In genomic region chr8:8225175-8225830, GRCm38 (mm10) we compare ENCODE assay signal across 9 mouse cellular contexts.
DNase-seq lines count a peak whose midpoint lies in the region; ATAC-seq and TF ChIP-seq lines count a peak whose summit lies in the region.
"Had no signal": no experiment of that assay in that cellular context is flagged by ENCODE, and none has a peak within 500 bp of the region (broad histone marks: within the 10 kb centered on the region; RNA-seq: fewer than 3 reads in every experiment).

No protein-coding gene starts in this region.

- ATAC-seq in midbrain, embryonic 11.5 days (ENCODE audit: low FRiP score) = no peak
- no peak for ATAC-seq in midbrain, embryonic 14.5 days (ENCODE audit: low FRiP score, low TSS enrichment)
- ATAC-seq in intestine, postnatal 0 days = peak; percentile 94
- peak; percentile 87 for ATAC-seq in stomach, embryonic 15.5 days (ENCODE audit: insufficient read depth, low FRiP score, low read depth)
- no peak for ATAC-seq in megakaryocyte progenitor cell, adult 5-6 weeks (replicated peaks; ENCODE audit: poor library complexity)

- H3K4me2 ChIP-seq in midbrain, embryonic 11.5 days = no peak overlapping the region
- no peak overlapping the region for H3K4me2 ChIP-seq in midbrain, embryonic 14.5 days (ENCODE audit: low read length)
- H3K4me2 ChIP-seq in intestine, postnatal 0 days (replicated peaks; ENCODE audit: low read depth) = no peak overlapping the region
- no peak overlapping the region for H3K4me2 ChIP-seq in stomach, embryonic 15.5 days

- no peak overlapping the region for H3K9ac ChIP-seq in midbrain, embryonic 11.5 days (ENCODE audit: low read length)
- no peak overlapping the region for H3K9ac ChIP-seq in midbrain, embryonic 14.5 days (replicated peaks; ENCODE audit: low read length)
- no peak overlapping the region for H3K9ac ChIP-seq in intestine, postnatal 0 days (ENCODE audit: low read depth, low read length)
- no peak overlapping the region for H3K9ac ChIP-seq in stomach, embryonic 15.5 days

- DNase-seq in embryo, embryonic 10.5 days (ENCODE audit: low spot score) = peak; percentile 38
- no peak for DNase-seq in embryo, embryonic 9.5 days (ENCODE audit: extremely low spot score)
- DNase-seq in midbrain, embryonic 11.5 days (ENCODE audit: low spot score, missing footprints) = peak; percentile 74
- no peak for DNase-seq in midbrain, embryonic 14.5 days
- DNase-seq in urinary bladder, postnatal 4 days (ENCODE audit: low spot score in 2 of 2) = no peak

- H3K27me3 ChIP-seq in midbrain, embryonic 11.5 days (ENCODE audit: control insufficient read depth, insufficient read depth, low read length) = peaks cover 7% of the 10 kb centered on the region; the same call in 1 of the 2 replicates
- no peaks in the 10 kb centered on the region; the same call in 1 of the 2 replicates for H3K27me3 ChIP-seq in midbrain, embryonic 14.5 days (ENCODE audit: control insufficient read depth, insufficient read depth, low read length)
- no peaks in the 10 kb centered on the region for H3K27me3 ChIP-seq in intestine, postnatal 0 days (replicated peaks; ENCODE audit: control insufficient read depth, insufficient read depth, low read length)
- no peaks in the 10 kb centered on the region for H3K27me3 ChIP-seq in stomach, embryonic 15.5 days (replicated peaks)

- 59% methylated on average over 2 of the region's 2 CpGs for WGBS in midbrain, embryonic 11.5 days
- 58% methylated on average over 2 of the region's 2 CpGs for WGBS in midbrain, embryonic 14.5 days
- WGBS in intestine, postnatal 0 days = 21% methylated on average over 2 of the region's 2 CpGs
- 45% methylated on average over 2 of the region's 2 CpGs for WGBS in stomach, embryonic 15.5 days

- H3K4me1 ChIP-seq in midbrain, embryonic 11.5 days (ENCODE audit: control insufficient read depth, insufficient read depth, low read length) = no peaks in the 10 kb centered on the region
- 0 out of 2 replicates have a peak, but pooled peaks cover 2% of the 10 kb centered on the region for H3K4me1 ChIP-seq in midbrain, embryonic 14.5 days (ENCODE audit: control insufficient read depth, insufficient read depth, low read length)
- H3K4me1 ChIP-seq in intestine, postnatal 0 days (replicated peaks; ENCODE audit: control insufficient read depth, insufficient read depth, low read length) = 0 out of 2 replicates have a peak, but pooled peaks cover 4% of the 10 kb centered on the region
- no peaks in the 10 kb centered on the region for H3K4me1 ChIP-seq in stomach, embryonic 15.5 days

- no peaks in the 10 kb centered on the region for H3K9me3 ChIP-seq in midbrain, embryonic 11.5 days (ENCODE audit: control insufficient read depth, low read length)
- H3K9me3 ChIP-seq in midbrain, embryonic 14.5 days (ENCODE audit: control insufficient read depth, low read length) = no peaks in the 10 kb centered on the region
- H3K9me3 ChIP-seq in intestine, postnatal 0 days (ENCODE audit: control insufficient read depth) = no peaks in the 10 kb centered on the region
- no peaks in the 10 kb centered on the region for H3K9me3 ChIP-seq in stomach, embryonic 15.5 days

- peak; percentile 81 for TF ChIP-seq CTCF in intestine, postnatal 0 days (IDR thresholded peaks at IDR 0.05; ENCODE audit: low read depth)

- no peak overlapping the region for H3K27ac ChIP-seq in midbrain, embryonic 11.5 days (ENCODE audit: low read depth, low read length)
- H3K27ac ChIP-seq in midbrain, embryonic 14.5 days (replicated peaks; ENCODE audit: low read depth, low read length) = no peak overlapping the region
- H3K27ac ChIP-seq in intestine, postnatal 0 days (ENCODE audit: low read depth, low read length) = no peak overlapping the region; the same call in 1 of the 2 replicates
- H3K27ac ChIP-seq in stomach, embryonic 15.5 days = no peak overlapping the region

- no peak overlapping the region for H3K4me3 ChIP-seq in midbrain, embryonic 11.5 days (ENCODE audit: low read depth, low read length)
- H3K4me3 ChIP-seq in midbrain, embryonic 14.5 days (replicated peaks; ENCODE audit: low read depth, low read length) = no peak overlapping the region
- H3K4me3 ChIP-seq in intestine, postnatal 0 days (ENCODE audit: low read depth, low read length) = no peak overlapping the region
- no peak overlapping the region for H3K4me3 ChIP-seq in stomach, embryonic 15.5 days (replicated peaks)
- H3K4me3 ChIP-seq: myocyte had no signal

- H3K36me3 ChIP-seq in midbrain, embryonic 11.5 days (ENCODE audit: control insufficient read depth, insufficient read depth, low read length) = no peaks in the 10 kb centered on the region
- no peaks in the 10 kb centered on the region for H3K36me3 ChIP-seq in midbrain, embryonic 14.5 days (ENCODE audit: control insufficient read depth, insufficient read depth, low read length)
- no peaks in the 10 kb centered on the region for H3K36me3 ChIP-seq in intestine, postnatal 0 days (ENCODE audit: control insufficient read depth, insufficient read depth)
- no peaks in the 10 kb centered on the region for H3K36me3 ChIP-seq in stomach, embryonic 15.5 days

Comparison
In these comparisons a context has a peak if more than half of its experiments do, and no peak if none do; other contexts are left out.
1. DNase-seq: peak in embryo, embryonic 10.5 days (single experiment) and midbrain, embryonic 11.5 days (single experiment); none in embryo, embryonic 9.5 days (single experiment), midbrain, embryonic 14.5 days (single experiment) and urinary bladder, postnatal 4 days (0 of 2).
2. ATAC-seq: peak in intestine, postnatal 0 days (single experiment) and stomach, embryonic 15.5 days (single experiment); none in midbrain, embryonic 11.5 days (single experiment), midbrain, embryonic 14.5 days (single experiment) and megakaryocyte progenitor cell, adult 5-6 weeks (single experiment).